Mouse (Mus musculus): ENCODE data around the gene Plekhs1.
"Not testable (repeated sequence)": the region's sequence is repeated elsewhere in the genome, so short reads cannot be mapped to it uniquely, and the experiment has no call there.

Plekhs1 gene

GRCm38 (mm10) chr19:56457569-56457968, 3.9 kb upstream of the Plekhs1 start:
- DNase-seq (ENCODE audit: low spot score), result no peak

GRCm38 (mm10) chr19:56459154-56460050, 2.0 kb upstream of the Plekhs1 start:
- no peak for DNase-seq (ENCODE audit: low spot score)

GRCm38 (mm10) chr19:56460241-56460640, 1.2 kb upstream of the Plekhs1 start:
- DNase-seq (ENCODE audit: low spot score), result no peak

GRCm38 (mm10) chr19:56462786-56463185, 1.3 kb downstream of the Plekhs1 start:
- DNase-seq (ENCODE audit: low spot score), result no peak

- no peak for DNase-seq (ENCODE audit: low spot score)
These were observed 5.0 kb downstream of the Plekhs1 start for GRCm38 (mm10) chr19:56466486-56466885.

- no peak for DNase-seq (ENCODE audit: low spot score)
These were observed 9.0 kb downstream of the Plekhs1 start for GRCm38 (mm10) chr19:56470286-56471020.

- DNase-seq (ENCODE audit: low spot score), result no peak
These were observed 10.5 kb downstream of the Plekhs1 start for GRCm38 (mm10) chr19:56471934-56472333.

GRCm38 (mm10) chr19:56474869-56475550, 13.6 kb downstream of the Plekhs1 start:
- DNase-seq (ENCODE audit: low spot score), result peak; percentile 63

- no peak for DNase-seq (ENCODE audit: low spot score)
These were observed 15.1 kb downstream of the Plekhs1 start for GRCm38 (mm10) chr19:56476546-56476945.

GRCm38 (mm10) chr19:56477253-56477652, 15.8 kb downstream of the Plekhs1 start:
- DNase-seq (ENCODE audit: low spot score), result no peak

- no peak for DNase-seq (ENCODE audit: low spot score)
These were observed 16.4 kb downstream of the Plekhs1 start for GRCm38 (mm10) chr19:56477832-56478231.

GRCm38 (mm10) chr19:56484630-56485375, 23.4 kb downstream of the Plekhs1 start:
- DNase-seq (ENCODE audit: low spot score), result peak; percentile 31

GRCm38 (mm10) chr19:56485376-56486271, 24.2 kb downstream of the Plekhs1 start:
- DNase-seq (ENCODE audit: low spot score), result no peak

GRCm38 (mm10) chr19:56486926-56487325, 25.5 kb downstream of the Plekhs1 start:
- no peak for DNase-seq (ENCODE audit: low spot score)

- DNase-seq (ENCODE audit: low spot score), result no peak
These were observed 25.9 kb downstream of the Plekhs1 start for GRCm38 (mm10) chr19:56487339-56487738.

GRCm38 (mm10) chr19:56489601-56490000, 28.2 kb downstream of the Plekhs1 start:
- no peak for DNase-seq (ENCODE audit: low spot score)

GRCm38 (mm10) chr19:56494157-56494556, 32.7 kb downstream of the Plekhs1 start:
- DNase-seq (ENCODE audit: low spot score), result not testable (repeated sequence)

GRCm38 (mm10) chr19:56503069-56503468, 41.6 kb downstream of the Plekhs1 start:
- not testable (repeated sequence) for DNase-seq (ENCODE audit: low spot score)

- DNase-seq (ENCODE audit: low spot score), result not testable (repeated sequence)
These were observed 42.1 kb downstream of the Plekhs1 start for GRCm38 (mm10) chr19:56503525-56503924.

GRCm38 (mm10) chr19:56511207-56511606, 49.8 kb downstream of the Plekhs1 start:
- DNase-seq (ENCODE audit: low spot score), result not testable (repeated sequence)

GRCm38 (mm10) chr19:56513527-56513926, 52.1 kb downstream of the Plekhs1 start:
- not testable (repeated sequence) for DNase-seq (ENCODE audit: low spot score)

Measured in embryo, embryonic 10 days (tissue).